Mouse (Mus musculus) heart, adult 2 months (tissue): ENCODE data around the gene Set. TPM values are rescaled to one million over a fixed set of nuclear protein-coding genes. Genes with fewer than 3 reads are reported as not detected.
A peak's percentile ranks its signal among the peaks of the same experiment; 100 is the strongest.
"Not testable (repeated sequence)": the region's sequence is repeated elsewhere in the genome, so short reads cannot be mapped to it uniquely, and the experiment has no call there.

Experiments used
- DNase-seq, 2 experiments: peaks; one replicate each; pipeline ENCODE4 v3.0.0; 2021
- H3K27ac ChIP-seq: fragments of 200-600 bp; 2 replicates; pipeline ENCODE4 v1.8.1; 2022
- H3K27me3 ChIP-seq: fragments of 200-500 bp; 2 replicates; pipeline ENCODE4 v1.6.1; 2012; ENCODE audit warnings: mild to moderate bottlenecking, low read length, inconsistent platforms, mixed read lengths; ENCODE audit not compliant: control insufficient read depth, insufficient read depth
- H3K36me3 ChIP-seq: fragments of 200-500 bp; 2 replicates; pipeline ENCODE4 v1.6.1; 2012; ENCODE audit warnings: low read length, inconsistent platforms; ENCODE audit not compliant: control insufficient read depth, insufficient read depth
- H3K4me1 ChIP-seq: fragments of 200-500 bp; 2 replicates; pipeline ENCODE4 v1.6.1; 2011; ENCODE audit warnings: low read length; ENCODE audit not compliant: control insufficient read depth, insufficient read depth
- H3K4me3 ChIP-seq: fragments of 200-600 bp; 2 replicates; pipeline ENCODE4 v1.8.1; 2022
- H3K79me2 ChIP-seq: fragments of 200-500 bp; replicated peaks from 2 replicates; pipeline ENCODE4 v1.6.1; 2012; ENCODE audit warnings: mild to moderate bottlenecking, inconsistent platforms, low read length, moderate library complexity, mixed read lengths; ENCODE audit not compliant: control insufficient read depth, insufficient read depth
- H3K9ac ChIP-seq: fragments of 200-500 bp; 2 replicates; pipeline ENCODE4 v1.6.1; 2012; ENCODE audit warnings: low read depth, mild to moderate bottlenecking, control low read depth, inconsistent platforms, low read length, mixed read lengths
- CTCF ChIP-seq: fragments of 200-600 bp; IDR thresholded peaks from 2 replicates; pipeline ENCODE4 v1.8.1; 2022; ENCODE audit warnings: antibody characterized with exemption, mild to moderate bottlenecking, moderate library complexity
- EP300 ChIP-seq: fragments of 200-500 bp; IDR thresholded peaks from 2 replicates; pipeline ENCODE4 v1.6.1; 2011; ENCODE audit warnings: low read depth, low read length, control low read depth; ENCODE audit not compliant: insufficient read depth
- POLR2A ChIP-seq: fragments of 200-500 bp; IDR thresholded peaks from 2 replicates; pipeline ENCODE4 v1.6.1; 2011; ENCODE audit warnings: mild to moderate bottlenecking, low read depth, low read length, control low read depth; ENCODE audit not compliant: insufficient read depth
- WGBS: fragments of 180-500 bp; shearing (Covaris S2); methylation state at CpG from one replicate; pipeline ENCODE4 v1.1.7; 2018; 5-methylcytosine and 5-hydroxymethylcytosine counted together
- intact Hi-C: fragments of 180-260 bp; cut with DNase I; formaldehyde crosslinking; loops from one replicate; pipeline ENCODE4 v1.15.1; 2025
- polyA plus RNA-seq: library from polyadenylated mRNA; depleted of rRNA; stranded (reverse); fragments of >200 nt; gene quantifications from 2 replicates; pipeline ENCODE4 v1.2.3, GENCODE M21; 2012
- total RNA-seq, 2 experiments: library from RNA; stranded (reverse); gene quantifications; 2 replicates each; pipeline ENCODE4 v1.2.3; 2021

The Set gene
- total and polyA plus RNA-seq, 3 experiments = 21.9 to 96.7 (median 88.7) TPM

DNA sequence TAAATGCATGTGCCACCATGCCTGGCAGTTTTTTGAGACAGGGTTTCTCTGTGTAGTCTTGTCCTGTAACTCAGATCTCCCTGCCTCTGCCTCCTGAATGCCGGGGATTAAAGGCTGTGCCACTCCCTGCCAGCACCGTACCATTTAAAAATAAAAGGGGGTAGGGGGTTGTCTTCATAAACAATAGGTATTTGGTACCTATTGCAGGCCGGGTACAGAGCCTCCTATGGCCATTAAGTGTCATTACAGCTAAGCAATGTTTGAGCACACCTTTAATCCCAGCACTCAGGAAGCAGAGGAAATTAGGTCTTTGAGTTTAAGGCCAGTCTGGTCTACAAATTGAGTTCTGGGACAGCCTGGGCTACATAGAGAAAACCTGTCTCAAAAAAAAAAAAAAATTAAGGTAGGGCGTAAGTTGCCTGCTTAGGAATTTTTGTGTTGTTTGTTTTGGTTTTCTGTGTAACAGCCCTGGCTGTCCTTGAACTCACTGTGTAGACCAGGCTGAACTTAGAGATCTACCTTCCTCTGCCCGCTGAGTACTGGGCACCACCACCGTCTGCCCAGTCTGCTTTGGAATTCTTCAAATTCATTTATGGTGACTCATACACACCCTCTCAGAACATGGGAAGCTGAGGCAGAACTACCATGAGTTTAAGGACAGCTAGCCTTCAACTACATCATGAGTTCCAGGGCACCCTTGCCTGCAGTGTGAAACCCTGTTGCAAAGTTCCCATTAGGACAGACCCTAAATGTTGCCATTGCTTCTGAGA, 5.0 kb upstream of the Set start:
- intact Hi-C loops = no loop called here
- H3K4me3 ChIP-seq = no peak overlapping the region
- 36% methylated on average over 6 of the region's 6 CpGs for WGBS
- no peaks in the 10 kb centered on the region for H3K4me1 ChIP-seq
- TF ChIP-seq POLR2A = no peak
- no peak for TF ChIP-seq EP300
- TF ChIP-seq CTCF = peak; percentile 68
- H3K9ac ChIP-seq = no peak overlapping the region
- H3K27ac ChIP-seq = no peak overlapping the region
- DNase-seq = no peak
- H3K36me3 ChIP-seq = no peaks in the 10 kb centered on the region
- H3K79me2 ChIP-seq = no peaks in the 10 kb centered on the region
- no peaks in the 10 kb centered on the region for H3K27me3 ChIP-seq

DNA sequence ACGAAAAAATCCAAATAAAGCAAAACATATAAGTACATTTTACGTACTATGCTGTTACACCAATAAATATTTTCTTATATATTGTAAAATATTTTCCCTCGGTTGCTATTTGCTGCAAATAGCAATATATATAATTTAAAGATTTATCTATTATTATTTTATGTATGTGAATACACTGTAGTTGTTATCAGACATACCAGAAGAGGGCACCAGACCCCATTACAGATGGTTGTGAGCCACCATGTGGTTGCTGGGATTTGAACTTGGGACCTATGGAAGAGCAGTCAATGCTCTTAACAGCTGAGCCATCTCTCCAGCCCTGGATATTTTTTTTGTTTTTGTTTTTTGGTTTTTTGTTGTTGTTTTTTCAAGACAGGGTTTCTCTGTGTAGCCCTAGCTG, 1.9 kb upstream of the Set start:
- DNase-seq, H3K79me2 ChIP-seq, H3K27ac ChIP-seq, H3K4me1 ChIP-seq, H3K9ac ChIP-seq, H3K4me3 ChIP-seq, intact Hi-C loops, H3K27me3 ChIP-seq, H3K36me3 ChIP-seq: not testable (repeated sequence)
- WGBS = 89% methylated on average over 3 of the region's 3 CpGs
- peak; percentile 47 for TF ChIP-seq CTCF

DNA sequence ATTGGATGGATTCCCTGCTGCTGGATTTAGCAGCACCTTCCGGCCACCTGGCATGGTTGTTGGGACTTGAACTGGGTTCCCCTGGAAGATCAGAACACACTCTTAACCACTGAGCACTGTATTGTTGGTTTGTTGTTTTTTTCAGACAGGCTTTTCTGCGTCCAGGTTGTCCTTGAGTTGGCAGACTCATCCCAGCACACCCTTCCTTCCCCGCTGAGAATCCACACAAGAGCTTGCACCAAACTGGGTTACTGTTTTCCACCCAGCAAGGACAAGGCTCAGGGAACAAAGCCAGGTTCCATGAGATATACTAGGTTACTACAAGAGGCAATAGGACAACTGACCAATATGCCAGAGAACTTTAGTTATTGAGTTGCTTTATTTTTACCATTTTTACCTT, 442 bp upstream of the Set start:
- Histone ChIP-seq H3K27me3 (no peaks in the 10 kb centered on the region), H3K79me2 (no peaks in the 10 kb centered on the region), H3K4me1 (peaks cover 1% of the 10 kb centered on the region; the same call in 1 of the 2 replicates), H3K4me3 (no peak overlapping the region), H3K27ac (no peak overlapping the region), H3K36me3 (no peaks in the 10 kb centered on the region), H3K9ac (no peak overlapping the region)
- TF ChIP-seq EP300 = no peak
- TF ChIP-seq POLR2A = no peak
- no peak for TF ChIP-seq CTCF
- no peak for DNase-seq
- WGBS = 76% methylated on average over 3 of the region's 3 CpGs
- intact Hi-C loops = no loop called here

DNA sequence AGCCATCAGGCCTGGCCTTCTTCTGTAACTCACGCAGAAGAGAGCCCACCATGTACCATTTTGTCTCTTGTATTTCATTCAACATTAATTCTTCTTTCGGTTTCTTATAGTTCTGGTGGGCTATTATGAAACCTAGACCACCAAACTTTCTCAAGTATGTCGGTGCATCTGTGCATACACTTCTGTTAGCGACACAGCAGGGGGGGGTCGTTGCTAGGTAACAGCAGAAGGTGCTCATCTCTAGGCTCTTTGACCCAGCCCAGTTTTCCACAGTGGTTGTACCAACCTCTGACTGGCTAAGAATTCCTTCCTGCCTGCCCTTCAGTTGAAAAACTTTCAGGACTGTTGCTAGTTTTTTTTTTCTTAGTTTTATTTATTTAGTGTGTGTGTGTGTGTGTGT, 1.2 kb downstream of the Set start:
- intact Hi-C loops = no loop called here
- TF ChIP-seq EP300 (no peak), POLR2A (no peak), CTCF (no peak)
- H3K36me3 ChIP-seq = no peaks in the 10 kb centered on the region
- peaks cover 7% of the 10 kb centered on the region for H3K4me1 ChIP-seq
- H3K27ac ChIP-seq = no peak overlapping the region
- no peak overlapping the region for H3K4me3 ChIP-seq
- H3K27me3 ChIP-seq = no peaks in the 10 kb centered on the region
- no peak overlapping the region for H3K9ac ChIP-seq
- 74% methylated on average over 5 of the region's 5 CpGs for WGBS
- no peaks in the 10 kb centered on the region for H3K79me2 ChIP-seq
- no peak for DNase-seq

DNA sequence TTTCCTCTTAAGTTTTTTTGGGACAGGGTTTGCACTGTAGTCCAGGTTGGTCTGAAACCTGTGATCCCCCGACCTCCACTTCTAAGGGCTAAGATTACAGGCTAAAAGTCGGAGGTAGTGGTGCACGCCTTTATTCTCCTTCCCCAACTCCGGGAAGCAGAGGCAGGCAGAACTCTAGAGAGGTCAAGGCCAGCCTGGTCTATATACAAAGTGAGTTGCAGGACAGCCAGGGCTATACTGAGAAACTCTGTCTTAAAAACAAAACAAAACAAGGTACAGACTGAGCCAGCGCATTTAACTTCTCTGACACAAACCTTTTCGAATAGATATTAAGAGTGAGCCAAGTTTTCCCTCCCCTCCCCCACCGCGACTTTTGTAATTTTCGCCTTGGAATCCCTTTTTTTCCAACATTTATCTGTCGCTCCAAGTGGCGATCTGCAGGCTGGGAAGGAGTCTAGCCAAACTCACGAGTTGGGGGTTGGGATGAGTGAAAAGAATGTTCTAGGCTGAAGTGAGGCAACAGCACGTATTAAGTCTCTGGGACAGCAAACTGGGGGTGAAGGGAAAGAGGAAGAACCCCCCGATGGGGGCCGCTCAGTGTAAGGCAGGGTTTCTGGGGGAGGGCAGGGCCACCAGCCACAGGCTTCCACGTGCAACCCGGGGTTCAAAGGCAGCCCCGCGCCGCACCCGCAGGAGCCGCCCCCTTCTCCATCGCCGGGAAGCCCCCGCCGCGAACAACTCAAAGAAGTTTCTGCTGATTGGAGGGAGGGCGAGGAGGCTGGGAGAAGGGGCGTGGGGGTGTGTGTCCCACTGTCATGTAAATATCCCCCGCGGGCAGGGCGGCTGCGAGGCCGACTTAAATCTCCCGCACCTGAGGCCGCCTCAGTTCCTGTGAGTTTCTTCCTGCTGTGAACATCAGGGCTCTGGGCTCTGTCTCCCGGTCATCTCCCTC, 4.3 kb downstream of the Set start:
- H3K4me1 ChIP-seq = peaks cover 8% of the 10 kb centered on the region
- intact Hi-C loops = no loop called here
- no peaks in the 10 kb centered on the region for H3K79me2 ChIP-seq
- 12% methylated on average over 37 of the region's 37 CpGs for WGBS
- TF ChIP-seq EP300 (no peak), POLR2A (no peak)
- peak overlapping the region; percentile 95 for H3K9ac ChIP-seq
- peak overlapping the region; percentile 82 for H3K27ac ChIP-seq
- no peaks in the 10 kb centered on the region for H3K36me3 ChIP-seq
- H3K27me3 ChIP-seq = no peaks in the 10 kb centered on the region
- peak; percentile 49 to 60 for DNase-seq
- H3K4me3 ChIP-seq = peak overlapping the region; percentile 74
